Mouse (Mus musculus) forebrain, postnatal 0 days (tissue): ENCODE results near the gene Mal. TPM values are rescaled to one million over a fixed set of nuclear protein-coding genes. Genes with fewer than 3 reads are reported as not detected.

Experiments used
- ATAC-seq: fragments of 200-750 bp; cut with Nextera tagmentation; 2 replicates; pipeline ENCODE4 v1.8.0; 2017; ENCODE audit warnings: mild to moderate bottlenecking, moderate library complexity
- DNase-seq: peaks from one replicate; pipeline ENCODE4 v3.0.0-alpha.2; 2015
- H3K27ac ChIP-seq: fragments of 300-500 bp; sonication (generic); 2 replicates; pipeline ENCODE4 v1.5.1; 2014; ENCODE audit warnings: low read depth, mild to moderate bottlenecking, antibody characterized with exemption, low read length, moderate library complexity, mixed read lengths
- H3K27me3 ChIP-seq: fragments of 300-500 bp; sonication (generic); 2 replicates; pipeline ENCODE4 v1.6.1; 2014; ENCODE audit warnings: mild to moderate bottlenecking, low read length, mixed read lengths; ENCODE audit not compliant: insufficient read depth
- H3K36me3 ChIP-seq: fragments of 300-500 bp; sonication (generic); 2 replicates; pipeline ENCODE4 v1.6.1; 2014; ENCODE audit warnings: mild to moderate bottlenecking, moderate library complexity; ENCODE audit not compliant: insufficient read depth
- H3K4me1 ChIP-seq: fragments of 300-500 bp; sonication (generic); 2 replicates; pipeline ENCODE4 v1.6.1; 2014; ENCODE audit warnings: antibody characterized with exemption; ENCODE audit not compliant: insufficient read depth
- H3K4me2 ChIP-seq: fragments of 300-500 bp; sonication (generic); 2 replicates; pipeline ENCODE4 v1.6.1; 2014; ENCODE audit warnings: low read depth, mild to moderate bottlenecking, moderate library complexity
- H3K4me3 ChIP-seq: fragments of 300-500 bp; sonication (generic); 2 replicates; pipeline ENCODE4 v1.5.1; 2014; ENCODE audit warnings: low read depth, low read length, mixed read lengths
- H3K9ac ChIP-seq: fragments of 300-500 bp; sonication (generic); 2 replicates; pipeline ENCODE4 v1.6.1; 2014; ENCODE audit warnings: mild to moderate bottlenecking
- H3K9me3 ChIP-seq: fragments of 300-500 bp; sonication (generic); 2 replicates; pipeline ENCODE4 v1.6.1; 2016; ENCODE audit warnings: low read length
- CTCF ChIP-seq: sonication (generic); IDR thresholded peaks from 2 replicates; pipeline ENCODE4 v1.5.1; 2016; ENCODE audit warnings: antibody characterized with exemption, control low read depth, low read depth
- WGBS: fragments of 180-500 bp; shearing (Covaris S2); extraction: QIAGEN DNeasy Blood & Tissue Kit; methylation state at CpG from one replicate; pipeline ENCODE4 v1.1.7; 2014; 5-methylcytosine and 5-hydroxymethylcytosine counted together
- polyA plus RNA-seq: library from polyadenylated mRNA; unstranded; fragments of >200 nt; fragmentation: Nextera tagmentation; extraction: Ambion mirVana; gene quantifications from 2 replicates; pipeline ENCODE4 v1.2.1, GENCODE M21; 2015
- total RNA-seq: library from RNA; depleted of rRNA; stranded (reverse); fragments of >200 nt; gene quantifications from 2 replicates; pipeline ENCODE4 v1.2.3, GENCODE M21; 2014

The Mal gene
- total and polyA plus RNA-seq, 2 experiments from 2014 or later = 2.1 to 2.7 TPM

GRCm38 (mm10) chr2:127643728-127644704, 12.5 kb downstream of the Mal start:
- ATAC-seq (no peak), DNase-seq (no peak)
- H3K9ac ChIP-seq = no peak overlapping the region
- H3K4me2 ChIP-seq = no peak overlapping the region
- no peak overlapping the region for H3K4me3 ChIP-seq
- no peaks in the 10 kb centered on the region for H3K36me3 ChIP-seq
- H3K4me1 ChIP-seq = no peaks in the 10 kb centered on the region
- H3K27me3 ChIP-seq = no peaks in the 10 kb centered on the region
- no peak for TF ChIP-seq CTCF
- 75% methylated on average over 19 of the region's 19 CpGs for WGBS
- H3K9me3 ChIP-seq = no peaks in the 10 kb centered on the region
- no peak overlapping the region for H3K27ac ChIP-seq

- Histone ChIP-seq H3K36me3 (no peaks in the 10 kb centered on the region), H3K27me3 (no peaks in the 10 kb centered on the region), H3K4me1 (no peaks in the 10 kb centered on the region), H3K9ac (no peak overlapping the region), H3K4me3 (no peak overlapping the region), H3K27ac (no peak overlapping the region), H3K4me2 (no peak overlapping the region), H3K9me3 (no peaks in the 10 kb centered on the region)
- DNase-seq = no peak
- no peak for TF ChIP-seq CTCF
- ATAC-seq = no peak
- WGBS = 55% methylated on average over 9 of the region's 9 CpGs
These were observed 17.5 kb downstream of the Mal start for GRCm38 (mm10) chr2:127638973-127639372.

- no peak for DNase-seq
- H3K4me1 ChIP-seq = no peaks in the 10 kb centered on the region
- H3K27ac ChIP-seq = no peak overlapping the region
- no peak for ATAC-seq
- H3K9me3 ChIP-seq = no peaks in the 10 kb centered on the region
- no peaks in the 10 kb centered on the region for H3K27me3 ChIP-seq
- 80% methylated on average over 6 of the region's 6 CpGs for WGBS
- H3K4me2 ChIP-seq = no peak overlapping the region
- H3K36me3 ChIP-seq = no peaks in the 10 kb centered on the region
- TF ChIP-seq CTCF = no peak
- H3K4me3 ChIP-seq = no peak overlapping the region
- no peak overlapping the region for H3K9ac ChIP-seq
These were observed 20.9 kb downstream of the Mal start for GRCm38 (mm10) chr2:127635581-127635980.

- H3K27ac ChIP-seq = no peak overlapping the region
- TF ChIP-seq CTCF = no peak
- H3K9ac ChIP-seq = no peak overlapping the region
- no peaks in the 10 kb centered on the region for H3K9me3 ChIP-seq
- H3K4me3 ChIP-seq = no peak overlapping the region
- H3K4me2 ChIP-seq = no peak overlapping the region
- no peaks in the 10 kb centered on the region for H3K4me1 ChIP-seq
- DNase-seq (no peak), ATAC-seq (no peak)
- H3K36me3 ChIP-seq = no peaks in the 10 kb centered on the region
- 75% methylated on average over 2 of the region's 2 CpGs for WGBS
- no peaks in the 10 kb centered on the region for H3K27me3 ChIP-seq
These were observed 23.9 kb downstream of the Mal start for GRCm38 (mm10) chr2:127632601-127633000.

- ATAC-seq = peak; percentile 83
- Histone ChIP-seq H3K4me1 (no peaks in the 10 kb centered on the region), H3K9me3 (no peaks in the 10 kb centered on the region), H3K9ac (no peak overlapping the region), H3K4me2 (no peak overlapping the region), H3K27me3 (no peaks in the 10 kb centered on the region), H3K4me3 (no peak overlapping the region), H3K27ac (no peak overlapping the region), H3K36me3 (no peaks in the 10 kb centered on the region)
- 44% methylated on average over 6 of the region's 6 CpGs for WGBS
- DNase-seq = peak; percentile 74
- TF ChIP-seq CTCF = no peak
These were observed 28.4 kb downstream of the Mal start for GRCm38 (mm10) chr2:127627990-127628570.

GRCm38 (mm10) chr2:127627354-127627753, 29.1 kb downstream of the Mal start:
- Histone ChIP-seq H3K9ac (no peak overlapping the region), H3K4me1 (no peaks in the 10 kb centered on the region), H3K27ac (no peak overlapping the region), H3K4me3 (no peak overlapping the region), H3K27me3 (no peaks in the 10 kb centered on the region), H3K36me3 (no peaks in the 10 kb centered on the region), H3K9me3 (no peaks in the 10 kb centered on the region), H3K4me2 (no peak overlapping the region)
- DNase-seq (no peak), ATAC-seq (peak; percentile 53)
- TF ChIP-seq CTCF = no peak
- WGBS = 44% methylated on average over 6 of the region's 6 CpGs

- WGBS = 72% methylated on average over 5 of the region's 5 CpGs
- TF ChIP-seq CTCF = no peak
These were observed 30.8 kb downstream of the Mal start for GRCm38 (mm10) chr2:127625659-127626058.

More at GRCm38 (mm10) chr2:127625659-127626058, 30.8 kb downstream of the Mal start:
- H3K4me1 ChIP-seq = no peaks in the 10 kb centered on the region
- ATAC-seq (no peak), DNase-seq (no peak)
- H3K27ac ChIP-seq = no peak overlapping the region
- no peak overlapping the region for H3K4me2 ChIP-seq
- no peaks in the 10 kb centered on the region for H3K36me3 ChIP-seq
- no peaks in the 10 kb centered on the region for H3K27me3 ChIP-seq
- H3K9me3 ChIP-seq = no peaks in the 10 kb centered on the region
- H3K4me3 ChIP-seq = no peak overlapping the region
- H3K9ac ChIP-seq = no peak overlapping the region
